Mouse (Mus musculus) megakaryocyte, embryonic 14.5 days (primary cell): ENCODE data around the gene Sf3b6.

Experiments used
- FLI1 ChIP-seq: IDR thresholded peaks from 2 replicates; pipeline ENCODE4 v1.6.1; 2012; ENCODE audit warnings: low read length, inconsistent platforms, mixed read lengths
- GATA1 ChIP-seq: IDR thresholded peaks from 3 replicates; pipeline ENCODE4 v1.6.1; 2012; ENCODE audit warnings: mixed read lengths, low read length, inconsistent platforms, borderline replicate concordance

GRCm38 (mm10) chr12:4816680-4817360 lies 524 bp upstream of the Sf3b6 start:
- no peak for TF ChIP-seq GATA1
- TF ChIP-seq FLI1 = no peak
